ENCODE assay signal across 21 mouse cellular contexts in the genomic region with DNA sequence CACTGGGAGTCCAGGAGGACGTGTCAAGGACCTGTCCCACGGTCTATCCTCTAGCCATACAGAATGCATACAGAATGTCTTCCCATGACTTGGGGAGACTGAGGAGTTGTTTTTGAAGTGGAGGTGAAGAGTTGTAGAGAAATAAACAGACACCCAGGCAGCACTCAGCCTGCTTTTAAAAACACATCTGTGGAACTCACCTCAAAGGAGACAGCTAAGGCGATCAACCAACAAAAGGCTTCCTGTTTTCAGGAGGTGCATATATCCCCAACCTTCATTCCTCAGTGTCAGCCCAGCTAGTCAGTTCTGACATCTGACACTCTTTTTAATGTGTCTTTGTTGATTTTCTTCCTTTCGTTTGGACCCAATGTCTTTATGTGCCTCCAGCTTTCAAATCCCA.
DNase-seq lines count a peak whose midpoint lies in the region; TF ChIP-seq lines count a peak whose summit lies in the region.
"Had no signal": no experiment of that assay in that cellular context is flagged by ENCODE, and none has a peak within 500 bp of the region (broad histone marks: within the 10 kb centered on the region; RNA-seq: fewer than 3 reads in every experiment).

No protein-coding gene starts in this region.

- peak overlapping the region; percentile 10; the same call in 1 of the 2 replicates for H3K4me3 ChIP-seq in thymus, adult 2 months (ENCODE audit: control insufficient read depth, insufficient read depth, low read length)
- H3K4me3 ChIP-seq: embryonic facial prominence, embryonic 10.5 days; erythroblast, embryonic 14.5 days; forebrain, embryonic 10.5 days; gastrocnemius, adult 2 months; heart, embryonic 13.5 days; hindbrain, embryonic 13.5 days; intestine, embryonic 15.5 days had no signal

- TF ChIP-seq POLR2A in thymus, adult 2 months (IDR thresholded peaks at IDR 0.05; ENCODE audit: control insufficient read depth, extremely low read depth, insufficient read depth, low read length, poor library complexity) = no peak

- no peak for TF ChIP-seq CTCF in thymus, adult 2 months (IDR thresholded peaks at IDR 0.05; ENCODE audit: borderline replicate concordance, control insufficient read depth, extremely low read depth, insufficient read depth, low read length, poor library complexity)

- WGBS in thymus, adult 2 months = 5% methylated on average over 4 of the region's 4 CpGs

- no peaks in the 10 kb centered on the region for H3K27me3 ChIP-seq in thymus, adult 2 months (ENCODE audit: control insufficient read depth, insufficient read depth, low read length)
- H3K27me3 ChIP-seq: CH12.LX; heart, embryonic 13.5 days; hindbrain, embryonic 13.5 days; intestine, embryonic 15.5 days had no signal

- peak overlapping the region; percentile 98 for H3K27ac ChIP-seq in thymus, adult 2 months (ENCODE audit: control insufficient read depth, insufficient read depth, low read length)
- H3K27ac ChIP-seq: embryonic facial prominence, embryonic 10.5 days; forebrain, embryonic 10.5 days; gastrocnemius, adult 2 months; heart, embryonic 13.5 days; hindbrain, embryonic 13.5 days; hindbrain, postnatal 0 days; intestine, embryonic 15.5 days had no signal

- DNase-seq in CD4-positive helper T cell, adult 2 months (ENCODE audit: low read depth, low spot score) = peak; percentile 56
- peak; percentile 50 for DNase-seq in T-cell, adult 2 months (ENCODE audit: low spot score)
- peak; percentile 62 for DNase-seq in thymus, adult 2 months
- peak; percentile 64 for DNase-seq in thymus, postnatal 25 days
- DNase-seq in urinary bladder, postnatal 36 days (ENCODE audit: low spot score in 2 of 2) = no peak
- no peak for DNase-seq in adipocyte (ENCODE audit: low spot score)
- no peak for DNase-seq in adrenal gland, postnatal 36 days
- DNase-seq: adrenal gland, postnatal 14 days; cerebellum, adult 2 months; cerebellum, postnatal 10 days; gastrocnemius, adult 2 months; gastrocnemius, postnatal 25 days; heart, postnatal 10 days had no signal

- no peaks in the 10 kb centered on the region for H3K36me3 ChIP-seq in thymus, adult 2 months (ENCODE audit: control insufficient read depth, insufficient read depth, low read length)
- H3K36me3 ChIP-seq: embryonic facial prominence, embryonic 10.5 days; forebrain, embryonic 10.5 days; heart, embryonic 13.5 days; hindbrain, embryonic 13.5 days; intestine, embryonic 15.5 days had no signal

- H3K4me1 ChIP-seq in thymus, adult 2 months (replicated peaks; ENCODE audit: control insufficient read depth, insufficient read depth, low read length) = peaks cover 41% of the 10 kb centered on the region
- H3K4me1 ChIP-seq: embryonic facial prominence, embryonic 10.5 days; forebrain, embryonic 10.5 days; heart, embryonic 13.5 days; hindbrain, embryonic 13.5 days; intestine, embryonic 15.5 days had no signal

Comparison
In these comparisons a context has a peak if more than half of its experiments do, and no peak if none do; other contexts are left out.
1. DNase-seq: peak in CD4-positive helper T cell, adult 2 months (single experiment), T-cell, adult 2 months (single experiment), thymus, adult 2 months (single experiment) and thymus, postnatal 25 days (single experiment); none in urinary bladder, postnatal 36 days (0 of 2), adipocyte (single experiment) and adrenal gland, postnatal 36 days (0 of 2).